Mouse (Mus musculus) natural killer cell, adult 2 months (primary cell): ENCODE measurements around the gene Acp1.

Experiments used
- DNase-seq, 2 experiments: peaks; one replicate each; pipeline ENCODE4 v3.0.0; 2022; ENCODE audit warnings: low spot score in 2 of 2

Gene Acp1

GRCm38 (mm10) chr12:30911261-30912047 lies at the start of gene Acp1, which contains the start of gene Sh3yl1:
Gene Acp1, minus strand, starts transcription at chr12:30911589.
Gene Sh3yl1, plus strand, starts transcription at chr12:30911668.
- DNase-seq = peak; percentile 92 to 93

GRCm38 (mm10) chr12:30944197-30944596 lies 32.8 kb upstream of the Acp1 start:
- no peak for DNase-seq

- no peak for DNase-seq
Measured at GRCm38 (mm10) chr12:30943057-30943986, 31.9 kb upstream of the Acp1 start.

- no peak for DNase-seq
Measured at GRCm38 (mm10) chr12:30936899-30937298, 25.5 kb upstream of the Acp1 start.

- no peak for DNase-seq
Measured at GRCm38 (mm10) chr12:30933299-30933698, 21.9 kb upstream of the Acp1 start.

- DNase-seq = no peak
Measured at GRCm38 (mm10) chr12:30928182-30928581, 16.8 kb upstream of the Acp1 start.

GRCm38 (mm10) chr12:30922401-30922800 lies 11.0 kb upstream of the Acp1 start:
- no peak for DNase-seq

- no peak for DNase-seq
Measured at GRCm38 (mm10) chr12:30912840-30913239, 1.5 kb upstream of the Acp1 start.

GRCm38 (mm10) chr12:30912048-30912381 lies 626 bp upstream of the Acp1 start:
- DNase-seq = peak in 1 of 2 experiments; percentile 3

GRCm38 (mm10) chr12:30910860-30911259 lies 529 bp downstream of the Acp1 start:
- DNase-seq = peak in 1 of 2 experiments; percentile 0

GRCm38 (mm10) chr12:30909881-30910280 lies 1.5 kb downstream of the Acp1 start:
- DNase-seq = no peak

GRCm38 (mm10) chr12:30908658-30909057 lies 2.7 kb downstream of the Acp1 start:
- DNase-seq = no peak

GRCm38 (mm10) chr12:30897039-30897438 lies 14.3 kb downstream of the Acp1 start:
- DNase-seq = no peak

GRCm38 (mm10) chr12:30891438-30891837 lies 20.0 kb downstream of the Acp1 start:
- DNase-seq = no peak

- DNase-seq = peak in 1 of 2 experiments; percentile 0
Measured at GRCm38 (mm10) chr12:30890067-30890466, 21.3 kb downstream of the Acp1 start.

GRCm38 (mm10) chr12:30888003-30888402 lies 23.4 kb downstream of the Acp1 start:
- DNase-seq = no peak

- DNase-seq = no peak
Measured at GRCm38 (mm10) chr12:30885891-30886290, 25.5 kb downstream of the Acp1 start.

GRCm38 (mm10) chr12:30884622-30885230 lies 26.7 kb downstream of the Acp1 start:
- no peak for DNase-seq

- DNase-seq = no peak
Measured at GRCm38 (mm10) chr12:30883986-30884621, 27.3 kb downstream of the Acp1 start, which contains the start of gene Alkal2. Gene Alkal2, plus strand, starts transcription at chr12:30884322.

- DNase-seq = no peak
Measured at GRCm38 (mm10) chr12:30883592-30883985, 27.8 kb downstream of the Acp1 start.

- DNase-seq = no peak
Measured at GRCm38 (mm10) chr12:30879447-30879846, 31.9 kb downstream of the Acp1 start.

- DNase-seq = no peak
Measured at GRCm38 (mm10) chr12:30865781-30866180, 45.6 kb downstream of the Acp1 start.
